Mouse (Mus musculus) G1E (cell line): ENCODE data around the gene Vegfa. TPM values are rescaled to one million over a fixed set of nuclear protein-coding genes. Genes with fewer than 3 reads are reported as not detected.
A peak's percentile ranks its signal among the peaks of the same experiment; 100 is the strongest.

Experiments used
- ATAC-seq: 2 replicates; pipeline ENCODE4 v1.8.0; 2016; ENCODE audit warnings: mild to moderate bottlenecking; ENCODE audit not compliant: insufficient number of reproducible peaks, poor library complexity, low FRiP score, severe bottlenecking; ENCODE audit errors: extremely low read depth
- DNase-seq: peaks from one replicate; pipeline ENCODE4 v3.0.0; 2012; ENCODE audit warnings: low spot score
- H3K27me3 ChIP-seq: 2 replicates; pipeline ENCODE4 v1.6.1; 2012; ENCODE audit warnings: mild to moderate bottlenecking, low read length, inconsistent platforms; ENCODE audit not compliant: insufficient read depth
- H3K36me3 ChIP-seq: replicated peaks from 2 replicates; pipeline ENCODE3; 2012; ENCODE audit warnings: mild to moderate bottlenecking, inconsistent platforms
- H3K4me1 ChIP-seq: 2 replicates; pipeline ENCODE4 v1.6.1; 2012; ENCODE audit warnings: low read depth, low read length, inconsistent platforms, mixed read lengths; ENCODE audit not compliant: insufficient read depth
- H3K4me3 ChIP-seq: 2 replicates; pipeline ENCODE4 v1.5.1; 2012; ENCODE audit warnings: low read depth, mild to moderate bottlenecking, inconsistent platforms, low read length, moderate library complexity, mixed read lengths
- H3K9me3 ChIP-seq: replicated peaks from 2 replicates; pipeline ENCODE4 v1.6.1; 2012; ENCODE audit warnings: inconsistent platforms
- CTCF ChIP-seq: IDR thresholded peaks from 2 replicates; pipeline ENCODE4 v1.5.1; 2012; ENCODE audit warnings: low read depth, low read length, inconsistent platforms, mixed read lengths
- GATA1 ChIP-seq: IDR thresholded peaks from 2 replicates; pipeline ENCODE4 v1.6.1; 2012; ENCODE audit warnings: borderline replicate concordance, low read length, inconsistent platforms, mixed read lengths
- GATA2 ChIP-seq: IDR thresholded peaks from 2 replicates; pipeline ENCODE4 v1.6.1; 2012; ENCODE audit warnings: low read depth, low read length, inconsistent platforms, borderline replicate concordance
- POLR2AphosphoS5 ChIP-seq: IDR thresholded peaks from 2 replicates; pipeline ENCODE4 v1.6.1; 2012; ENCODE audit warnings: low read depth, low read length, inconsistent platforms; ENCODE audit not compliant: insufficient replicate concordance
- TAL1 ChIP-seq: conservative IDR thresholded peaks from 2 replicates; pipeline ENCODE4 v1.6.1; 2012; ENCODE audit warnings: low read depth, low read length, inconsistent platforms, mixed read lengths
- polyA plus RNA-seq: library from polyadenylated mRNA; stranded (reverse); fragments of >175 nt; gene quantifications from 2 replicates; pipeline ENCODE4 v1.2.3, GENCODE M21; 2012
- total RNA-seq, 2 experiments: library from RNA; stranded (forward) in 1 of 2; stranded (reverse) in 1 of 2; fragments of 200-1000 nt in 1 of 2; fragments of >200 nt in 1 of 2; fragmentation: Nextera tagmentation in 1 of 2; gene quantifications; 2 replicates each; pipeline ENCODE4 v1.2.3; 2014 to 2017

Gene Vegfa
- total and polyA plus RNA-seq, 3 experiments = 56.0 to 106 (median 94.1) TPM

GRCm38 (mm10) chr17:46029052-46029553 lies 3.1 kb downstream of the Vegfa start:
- Histone ChIP-seq H3K36me3 (peaks cover 65% of the 10 kb centered on the region), H3K9me3 (no peaks in the 10 kb centered on the region), H3K4me3 (peak overlapping the region; percentile 95), H3K27me3 (no peaks in the 10 kb centered on the region), H3K4me1 (peaks cover 70% of the 10 kb centered on the region)
- ATAC-seq (no peak), DNase-seq (no peak)
- TF ChIP-seq GATA2 (no peak), GATA1 (no peak), POLR2AphosphoS5 (no peak), TAL1 (no peak), CTCF (no peak)

DNA sequence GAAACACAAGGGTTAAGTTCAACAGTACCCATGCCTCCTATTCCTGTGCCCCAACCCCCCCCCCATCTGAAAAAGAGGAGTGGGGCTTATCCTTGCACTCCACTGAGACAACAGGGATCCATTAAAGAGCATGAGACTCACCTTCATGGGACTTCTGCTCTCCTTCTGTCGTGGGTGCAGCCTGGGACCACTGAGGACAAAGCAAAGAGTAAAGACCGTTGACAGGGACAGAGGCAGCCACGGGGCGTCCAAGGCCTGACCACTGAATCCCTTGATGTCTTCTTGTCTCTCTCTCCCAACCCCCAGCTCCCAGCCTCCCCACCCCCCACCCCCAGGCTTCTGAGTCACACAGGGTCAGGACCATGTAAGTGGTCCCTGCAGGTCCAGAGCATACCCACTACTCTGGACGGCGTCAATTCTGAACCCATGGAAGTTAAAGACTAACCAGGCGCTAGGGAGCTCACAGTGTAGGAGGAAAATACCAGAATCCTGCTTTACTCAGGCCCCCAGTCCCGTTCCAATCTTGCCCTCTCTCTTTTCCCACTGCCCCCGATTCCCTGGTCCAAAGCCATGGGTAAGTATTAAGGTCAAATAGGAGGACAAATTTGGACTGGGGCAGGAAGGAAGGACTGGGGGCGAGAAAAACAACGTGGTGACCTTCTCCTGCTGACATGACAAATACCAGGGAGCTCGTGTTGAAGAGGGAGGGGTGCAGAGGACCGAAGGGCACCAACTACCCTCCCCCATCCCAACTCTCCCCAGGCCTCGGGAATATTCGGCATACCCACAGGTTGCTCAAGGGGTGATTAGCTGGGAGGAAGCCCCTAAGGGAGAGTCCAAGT lies 3.7 kb downstream of the Vegfa start:
- peaks cover 66% of the 10 kb centered on the region for H3K36me3 ChIP-seq
- TF ChIP-seq GATA2 (no peak), TAL1 (no peak), GATA1 (no peak), POLR2AphosphoS5 (no peak), CTCF (no peak)
- peaks cover 70% of the 10 kb centered on the region for H3K4me1 ChIP-seq

DNA sequence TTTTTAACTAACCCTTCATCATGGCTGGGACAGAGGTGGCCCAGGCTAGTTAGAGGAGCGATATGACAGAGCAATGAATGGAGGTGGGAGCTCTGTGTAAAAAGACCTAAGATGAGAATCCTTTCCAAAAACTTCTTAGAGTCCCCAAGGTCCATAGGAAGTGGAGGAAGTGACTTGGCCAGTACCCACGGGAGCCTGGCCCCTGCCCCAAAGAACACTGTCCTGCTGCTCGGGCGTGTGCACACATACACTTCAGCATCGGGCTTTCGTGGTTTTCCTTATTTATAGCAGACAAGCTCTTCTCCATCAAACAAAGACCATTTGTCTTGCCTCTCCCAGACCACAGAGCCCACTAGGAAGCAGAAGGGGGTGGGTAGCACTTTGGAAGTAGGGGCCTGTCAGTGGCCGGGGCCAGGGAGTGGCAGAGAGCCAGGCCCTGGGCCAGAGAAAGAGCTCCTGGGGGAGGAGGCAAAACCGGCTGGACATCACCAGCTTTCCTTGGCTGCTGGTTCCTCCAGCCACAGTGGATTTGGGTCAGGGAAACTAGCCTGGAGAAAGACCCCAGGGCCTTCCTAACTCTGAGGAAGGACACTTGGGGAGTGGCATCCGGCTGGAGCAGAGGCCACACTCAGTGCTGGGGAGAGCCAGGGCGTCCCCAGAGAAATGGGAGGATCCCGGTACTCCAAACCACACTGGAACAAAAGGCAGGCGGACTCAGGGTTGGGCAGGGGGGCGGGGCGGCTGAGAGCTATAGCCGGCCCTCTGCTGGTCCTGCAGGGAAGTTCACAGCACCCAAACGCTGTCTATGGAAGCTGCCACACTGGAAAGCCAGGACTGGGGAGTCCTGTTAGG lies 4.9 kb downstream of the Vegfa start:
- no peaks in the 10 kb centered on the region for H3K9me3 ChIP-seq
- TF ChIP-seq GATA2 = no peak
- peak; percentile 69 for TF ChIP-seq CTCF
- DNase-seq (peak; percentile 77), ATAC-seq (peak; percentile 42; the same call in 1 of the 2 replicates)
- peaks cover 75% of the 10 kb centered on the region for H3K36me3 ChIP-seq
- H3K27me3 ChIP-seq = no peaks in the 10 kb centered on the region
- peaks cover 69% of the 10 kb centered on the region for H3K4me1 ChIP-seq
- H3K4me3 ChIP-seq = peak overlapping the region; percentile 95; the same call in 1 of the 2 replicates

More for the DNA sequence above, 3.7 kb downstream of the Vegfa start:
- no peak for DNase-seq
- no peak for ATAC-seq
- Histone ChIP-seq H3K4me3 (peak overlapping the region; percentile 95), H3K9me3 (no peaks in the 10 kb centered on the region), H3K27me3 (no peaks in the 10 kb centered on the region)

- peaks cover 87% of the 10 kb centered on the region for H3K36me3 ChIP-seq
Measured at GRCm38 (mm10) chr17:46025927-46026668, 6.1 kb downstream of the Vegfa start.

DNA sequence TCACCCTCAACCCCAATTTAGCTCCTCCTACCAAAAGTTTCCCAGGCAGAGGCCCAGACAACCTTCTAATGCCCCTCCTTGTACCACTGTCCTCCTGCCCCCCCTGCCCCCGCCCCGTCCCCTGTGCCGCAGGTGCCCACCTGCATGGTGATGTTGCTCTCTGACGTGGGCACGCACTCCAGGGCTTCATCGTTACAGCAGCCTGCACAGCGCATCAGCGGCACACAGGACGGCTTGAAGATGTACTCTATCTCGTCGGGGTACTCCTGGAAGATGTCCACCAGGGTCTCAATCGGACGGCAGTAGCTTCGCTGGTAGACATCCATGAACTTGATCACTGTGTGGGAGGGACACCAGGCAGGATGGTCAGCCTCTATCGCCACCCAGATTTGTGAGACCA lies 7.0 kb downstream of the Vegfa start:
- no peak for ATAC-seq
- H3K4me3 ChIP-seq = peak overlapping the region; percentile 11; the same call in 1 of the 2 replicates
- H3K9me3 ChIP-seq = no peaks in the 10 kb centered on the region
- DNase-seq = no peak
- peaks cover 96% of the 10 kb centered on the region for H3K36me3 ChIP-seq
- peaks cover 88% of the 10 kb centered on the region for H3K4me1 ChIP-seq
- TF ChIP-seq POLR2AphosphoS5 = no peak
- no peak for TF ChIP-seq CTCF
- TF ChIP-seq TAL1 = no peak
- TF ChIP-seq GATA2 = no peak
- TF ChIP-seq GATA1 = no peak
- H3K27me3 ChIP-seq = no peaks in the 10 kb centered on the region

More at GRCm38 (mm10) chr17:46025927-46026668, 6.1 kb downstream of the Vegfa start:
- H3K9me3 ChIP-seq = no peaks in the 10 kb centered on the region
- TF ChIP-seq CTCF (no peak), TAL1 (no peak), GATA2 (no peak)
- ATAC-seq (no peak), DNase-seq (no peak)
- H3K4me1 ChIP-seq = peaks cover 80% of the 10 kb centered on the region
- no peaks in the 10 kb centered on the region for H3K27me3 ChIP-seq
- H3K4me3 ChIP-seq = no peak overlapping the region; the same call in 1 of the 2 replicates

DNA sequence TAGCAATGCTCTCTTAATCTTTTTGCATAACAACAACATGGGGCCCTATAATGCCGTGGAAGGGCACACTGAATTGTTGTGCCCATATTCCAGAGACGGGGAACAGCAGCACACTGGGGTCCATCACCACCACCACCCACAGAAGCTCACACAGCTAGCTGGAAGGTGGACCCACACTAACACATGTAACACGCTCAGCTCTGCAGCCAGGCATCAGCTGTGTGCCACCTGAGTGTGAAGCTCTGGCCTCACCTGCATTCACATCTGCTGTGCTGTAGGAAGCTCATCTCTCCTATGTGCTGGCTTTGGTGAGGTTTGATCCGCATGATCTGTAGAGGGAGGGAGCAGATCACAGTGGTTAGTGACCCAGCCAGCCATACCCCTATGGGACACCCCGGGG lies 8.0 kb downstream of the Vegfa start:
- Histone ChIP-seq H3K4me1 (peaks cover 83% of the 10 kb centered on the region), H3K9me3 (no peaks in the 10 kb centered on the region), H3K27me3 (no peaks in the 10 kb centered on the region), H3K36me3 (peaks cover 99% of the 10 kb centered on the region), H3K4me3 (no peak overlapping the region)
- DNase-seq (no peak), ATAC-seq (no peak)
- TF ChIP-seq POLR2AphosphoS5 (0 out of 2 replicates have a peak, but pooled peaks have one; percentile 54), GATA1 (no peak)
